Mouse (Mus musculus): ENCODE data around the gene Ajuba. TPM values are rescaled to one million over a fixed set of nuclear protein-coding genes. Genes with fewer than 3 reads are reported as not detected.
"Not testable (repeated sequence)": the region's sequence is repeated elsewhere in the genome, so short reads cannot be mapped to it uniquely, and the experiment has no call there.

Ajuba gene
- total and polyA plus RNA-seq, 3 experiments = 0.08 TPM; not detected in 1

DNA sequence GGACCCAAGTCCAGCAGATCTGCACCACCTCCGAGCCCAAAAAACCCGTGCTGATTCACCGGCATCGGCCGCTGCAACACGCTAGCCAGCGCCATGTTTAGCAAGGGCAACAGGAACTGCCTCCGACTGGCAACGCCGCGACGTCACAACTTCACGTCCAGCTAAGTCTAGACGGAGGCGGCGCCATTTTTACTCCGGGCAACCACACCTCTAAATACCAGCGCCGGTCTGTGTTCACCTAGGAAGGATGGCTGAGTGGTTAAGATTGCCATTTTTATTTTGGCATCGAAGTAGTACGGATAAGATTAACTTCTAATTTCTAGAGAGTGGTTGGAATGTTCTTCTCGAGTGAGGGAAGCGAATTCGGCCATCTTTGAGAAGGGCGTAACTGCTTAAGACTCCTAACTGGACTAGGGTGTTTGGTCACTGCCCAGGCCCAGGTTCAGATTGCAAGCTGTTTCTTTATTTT is 40.6 kb upstream of the Ajuba start, which contains the start of gene Psmb5 (continued):
- TF ChIP-seq ELF1 (IDR thresholded peaks at IDR 0.05; ENCODE audit: low read depth, low read length) (peak; percentile 77), MYC (IDR thresholded peaks at IDR 0.05; ENCODE audit: low read depth, low read length) (no peak), USF1 (IDR thresholded peaks at IDR 0.05; ENCODE audit: low read depth, low read length) (no peak), GATA1 (IDR thresholded peaks at IDR 0.05; ENCODE audit: low read depth, low read length) (no peak), MAZ (IDR thresholded peaks at IDR 0.05; ENCODE audit: low read depth, low read length) (no peak), UBTF (IDR thresholded peaks at IDR 0.05; ENCODE audit: borderline replicate concordance, insufficient read depth, low read depth, low read length) (no peak), ZNF384 (IDR thresholded peaks at IDR 0.05; ENCODE audit: low read depth, low read length) (no peak)

DNA sequence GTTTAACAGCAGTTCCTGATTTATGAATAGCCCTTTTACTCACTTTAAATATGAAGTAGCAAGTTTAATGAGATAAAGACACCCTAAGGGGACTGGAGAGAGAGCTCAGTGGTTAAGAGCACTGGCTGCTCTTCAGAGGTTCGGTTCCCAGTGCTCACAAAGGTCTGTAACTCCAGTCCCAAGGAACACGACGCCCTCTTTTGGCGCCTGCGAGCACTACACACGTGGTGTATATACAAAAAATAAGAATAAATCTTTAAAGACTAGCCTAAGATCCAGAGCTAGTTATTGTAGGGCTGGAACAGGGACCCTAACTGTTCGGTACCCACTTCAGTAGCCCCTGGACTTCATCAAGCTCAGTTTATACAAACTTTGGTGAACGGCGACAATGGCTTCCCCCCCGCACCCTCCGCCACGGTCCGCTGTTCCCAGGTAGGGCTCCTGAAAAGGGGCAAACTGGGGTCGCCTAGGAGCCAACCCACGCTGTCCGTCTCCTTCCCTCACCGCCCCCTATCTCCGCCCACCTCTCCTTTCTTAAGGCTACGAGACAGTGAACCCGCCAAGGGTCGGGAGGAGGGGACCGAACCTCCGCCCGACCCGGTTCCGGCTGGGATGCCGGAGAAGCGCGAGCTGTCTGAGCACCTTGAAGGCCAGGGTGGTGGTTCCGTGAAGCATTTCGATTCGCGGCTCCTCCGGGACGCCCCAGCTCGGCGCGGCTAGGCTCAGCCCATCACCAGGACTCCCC is 40.0 kb upstream of the Ajuba start:
- peaks cover 15% of the 10 kb centered on the region for H3K79me2 ChIP-seq (ENCODE audit: control insufficient read depth, insufficient read depth, low read length, poor library complexity)
- peak overlapping the region; percentile 26; the same call in 1 of the 2 replicates for H3K27ac ChIP-seq (ENCODE audit: control insufficient read depth, low read depth, low read length)
- peaks cover 0 to 4% of the 10 kb centered on the region in 2 experiments; a peak in 1 of 4 replicates for H3K4me1 ChIP-seq (ENCODE audit: control insufficient read depth in 1 of 2, insufficient read depth in 2 of 2, low read length in 2 of 2)
- peak; percentile 66 for DNase-seq (ENCODE audit: low read depth, low spot score)
- H3K9ac ChIP-seq (ENCODE audit: control insufficient read depth, low read depth, low read length, poor library complexity, severe bottlenecking) = peak overlapping the region; percentile 83
- TF ChIP-seq ELF1 (IDR thresholded peaks at IDR 0.05; ENCODE audit: low read depth, low read length) = no peak
- peak; percentile 16; the same call in 1 of the 2 replicates for TF ChIP-seq RAD21 (IDR thresholded peaks at IDR 0.05; ENCODE audit: low read depth, low read length)
- TF ChIP-seq POLR2A (IDR thresholded peaks at IDR 0.05; ENCODE audit: control insufficient read depth in 1 of 2, insufficient read depth in 1 of 2, low read depth in 1 of 2, low read length in 2 of 2, poor library complexity in 1 of 2) = peak in 1 of 2 experiments; percentile 52; a peak in 1 of 4 replicates
- peak; percentile 39 to 43 (median 42) for TF ChIP-seq CTCF (IDR thresholded peaks at IDR 0.05 in 2 of 3, conservative IDR thresholded peaks at IDR 0.05 in 1 of 3; ENCODE audit: control insufficient read depth in 1 of 3, insufficient read depth in 1 of 3, low read depth in 2 of 3, low read length in 3 of 3, poor library complexity in 1 of 3, severe bottlenecking in 1 of 3)
- 0 out of 2 replicates have a peak, but pooled peaks have one; percentile 33 for TF ChIP-seq MAX (IDR thresholded peaks at IDR 0.05; ENCODE audit: low read length)
- no peaks in the 10 kb centered on the region for H3K27me3 ChIP-seq (ENCODE audit: control insufficient read depth in 1 of 2, insufficient read depth in 2 of 2, low read length in 2 of 2)
- peak overlapping the region; percentile 80 to 82 for H3K4me3 ChIP-seq (ENCODE audit: control insufficient read depth in 1 of 2, insufficient read depth in 1 of 2, low read depth in 2 of 2, low read length in 2 of 2)
- H3K9me3 ChIP-seq (replicated peaks; ENCODE audit: insufficient read depth, low read length) = no peaks in the 10 kb centered on the region
- peaks cover under 1 to 8% of the 10 kb centered on the region in 2 experiments; a peak in 3 of 4 replicates for H3K36me3 ChIP-seq (ENCODE audit: control insufficient read depth in 1 of 2, insufficient read depth in 2 of 2, low read length in 2 of 2)

DNA sequence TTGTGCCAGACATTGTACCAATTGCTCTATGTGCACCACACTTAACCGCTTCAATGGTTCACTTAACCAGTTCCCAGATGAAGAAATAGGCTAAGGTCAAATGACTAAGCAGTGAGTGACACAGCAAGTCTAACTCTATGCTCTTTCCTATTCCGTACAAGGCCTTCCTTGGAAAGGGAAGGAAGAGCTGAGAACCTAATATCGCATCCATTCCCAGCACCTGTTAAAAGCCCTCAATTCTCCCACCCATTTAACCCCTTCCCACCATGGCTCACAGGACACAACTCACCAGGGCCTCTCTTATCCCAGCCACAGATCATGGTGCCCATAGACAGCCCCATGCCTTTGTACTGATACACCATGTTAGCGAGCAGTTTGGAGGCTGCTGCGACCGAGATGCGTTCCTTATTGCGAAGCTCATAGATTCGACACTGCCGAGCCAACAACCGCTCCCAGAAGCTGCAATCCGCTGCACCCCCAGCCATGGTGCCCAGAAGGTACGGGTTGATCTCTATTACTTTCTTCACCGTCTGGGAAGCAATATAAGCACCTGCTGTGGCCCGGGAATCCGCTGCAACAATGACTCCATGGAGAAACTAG is 39.0 kb upstream of the Ajuba start:
- Histone ChIP-seq H3K4me1 (ENCODE audit: control insufficient read depth in 1 of 2, insufficient read depth in 2 of 2, low read length in 2 of 2) (peaks cover 0 to 4% of the 10 kb centered on the region in 2 experiments; a peak in 1 of 4 replicates), H3K4me3 (ENCODE audit: control insufficient read depth in 1 of 2, insufficient read depth in 1 of 2, low read depth in 2 of 2, low read length in 2 of 2) (no peak overlapping the region), H3K79me2 (ENCODE audit: control insufficient read depth, insufficient read depth, low read length, poor library complexity) (peaks cover 15% of the 10 kb centered on the region), H3K9ac (ENCODE audit: control insufficient read depth, low read depth, low read length, poor library complexity, severe bottlenecking) (no peak overlapping the region), H3K27ac (ENCODE audit: control insufficient read depth, low read depth, low read length) (no peak overlapping the region), H3K36me3 (ENCODE audit: control insufficient read depth in 1 of 2, insufficient read depth in 2 of 2, low read length in 2 of 2) (peaks cover 3 to 8% of the 10 kb centered on the region in 2 experiments; a peak in 3 of 4 replicates), H3K27me3 (ENCODE audit: control insufficient read depth in 1 of 2, insufficient read depth in 2 of 2, low read length in 2 of 2) (no peaks in the 10 kb centered on the region), H3K9me3 (replicated peaks; ENCODE audit: insufficient read depth, low read length) (no peaks in the 10 kb centered on the region)
- no peak for DNase-seq (ENCODE audit: low read depth, low spot score)
- no peak for TF ChIP-seq HCFC1 (IDR thresholded peaks at IDR 0.05; ENCODE audit: low read depth, low read length)
- no peak for TF ChIP-seq USF1 (IDR thresholded peaks at IDR 0.05; ENCODE audit: low read depth, low read length)
- no peak for TF ChIP-seq POLR2AphosphoS2 (IDR thresholded peaks at IDR 0.05; ENCODE audit: low read length)
- no peak for TF ChIP-seq NRF1 (IDR thresholded peaks at IDR 0.05; ENCODE audit: insufficient read depth, low read depth, low read length, poor library complexity, severe bottlenecking)
- no peak for TF ChIP-seq ETS1 (IDR thresholded peaks at IDR 0.05; ENCODE audit: low read depth, low read length)
- TF ChIP-seq BHLHE40 (IDR thresholded peaks at IDR 0.05; ENCODE audit: borderline replicate concordance, low read depth, low read length) = no peak
- TF ChIP-seq MYC (IDR thresholded peaks at IDR 0.05; ENCODE audit: low read depth, low read length) = no peak
- no peak for TF ChIP-seq CHD2 (IDR thresholded peaks at IDR 0.05; ENCODE audit: low read length)
- TF ChIP-seq SIN3A (IDR thresholded peaks at IDR 0.05; ENCODE audit: low read length) = no peak
- no peak for TF ChIP-seq ZC3H11A (IDR thresholded peaks at IDR 0.05; ENCODE audit: low read depth, low read length)
- no peak for TF ChIP-seq MXI1 (IDR thresholded peaks at IDR 0.05; ENCODE audit: low read depth, low read length)
- no peak for TF ChIP-seq RCOR1 (IDR thresholded peaks at IDR 0.05; ENCODE audit: low read depth, low read length)
- TF ChIP-seq POLR2A (IDR thresholded peaks at IDR 0.05; ENCODE audit: control insufficient read depth in 1 of 2, insufficient read depth in 1 of 2, low read depth in 1 of 2, low read length in 2 of 2, poor library complexity in 1 of 2) = no peak

DNA sequence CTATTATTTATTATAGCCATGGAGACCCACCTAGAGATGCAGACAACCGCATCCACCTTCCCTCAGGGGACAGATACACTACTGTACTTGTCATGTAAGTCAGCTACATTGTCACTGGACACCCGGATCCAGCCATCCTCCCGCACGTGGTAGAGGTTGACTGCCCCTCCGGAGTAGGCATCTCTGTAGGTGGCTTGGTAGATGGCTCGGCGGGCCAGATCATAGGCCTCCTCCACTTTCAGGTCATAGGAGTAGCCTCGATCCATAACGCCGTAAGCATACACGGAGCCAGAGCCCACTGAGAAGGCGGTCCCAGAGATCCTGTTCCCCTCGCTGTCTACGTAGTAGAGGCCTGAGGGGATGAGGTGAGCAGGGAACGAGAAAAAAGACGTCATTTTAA is 36.8 kb upstream of the Ajuba start:
- H3K9me3 ChIP-seq (replicated peaks; ENCODE audit: insufficient read depth, low read length); H3K27me3 ChIP-seq (ENCODE audit: control insufficient read depth in 1 of 2, insufficient read depth in 2 of 2, low read length in 2 of 2); H3K36me3 ChIP-seq (ENCODE audit: control insufficient read depth in 1 of 2, insufficient read depth in 2 of 2, low read length in 2 of 2); H3K9ac ChIP-seq (ENCODE audit: control insufficient read depth, low read depth, low read length, poor library complexity, severe bottlenecking); H3K27ac ChIP-seq (ENCODE audit: control insufficient read depth, low read depth, low read length); H3K4me1 ChIP-seq (ENCODE audit: control insufficient read depth in 1 of 2, insufficient read depth in 2 of 2, low read length in 2 of 2); DNase-seq (ENCODE audit: low read depth, low spot score); H3K4me3 ChIP-seq (ENCODE audit: control insufficient read depth in 1 of 2, insufficient read depth in 1 of 2, low read depth in 2 of 2, low read length in 2 of 2): not testable (repeated sequence)
- H3K79me2 ChIP-seq (ENCODE audit: control insufficient read depth, insufficient read depth, low read length, poor library complexity) = peaks cover 15% of the 10 kb centered on the region
